Mouse (Mus musculus): ENCODE measurements around the gene Itpr1. TPM values are rescaled to one million over a fixed set of nuclear protein-coding genes. Genes with fewer than 3 reads are reported as not detected.

Itpr1 gene
- total RNA-seq, 4 experiments from 2014 or later: 10.2 to 18.0 (median 13.8) TPM

- DNase-seq (ENCODE audit: low spot score in 2 of 2): no peak
These were observed 26.2 kb downstream of the Itpr1 start for GRCm38 (mm10) chr6:108239056-108239455.

- no peak for DNase-seq (ENCODE audit: low spot score in 2 of 2)
These were observed 27.1 kb downstream of the Itpr1 start for GRCm38 (mm10) chr6:108240004-108240403.

DNA sequence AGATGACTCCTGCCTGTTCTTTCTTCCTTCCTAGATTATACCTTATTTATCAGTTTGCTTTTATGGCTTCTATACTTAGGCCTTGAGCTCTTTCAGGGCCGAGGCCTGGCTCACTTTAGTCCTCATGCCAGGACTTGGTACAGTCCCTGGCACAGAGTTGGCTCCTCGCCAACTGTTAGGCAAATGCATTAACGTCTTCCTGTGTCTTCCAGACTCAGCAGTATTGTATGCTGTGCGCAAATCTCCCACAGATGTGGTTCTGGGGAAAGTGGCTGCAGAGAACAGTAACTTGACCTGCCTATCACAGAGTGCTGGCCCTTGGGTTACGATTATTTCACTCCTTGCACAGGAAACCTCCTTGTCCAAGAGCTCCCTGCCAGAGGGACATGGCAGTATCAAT, 27.9 kb downstream of the Itpr1 start:
- no peak for DNase-seq (ENCODE audit: low spot score in 2 of 2)

DNA sequence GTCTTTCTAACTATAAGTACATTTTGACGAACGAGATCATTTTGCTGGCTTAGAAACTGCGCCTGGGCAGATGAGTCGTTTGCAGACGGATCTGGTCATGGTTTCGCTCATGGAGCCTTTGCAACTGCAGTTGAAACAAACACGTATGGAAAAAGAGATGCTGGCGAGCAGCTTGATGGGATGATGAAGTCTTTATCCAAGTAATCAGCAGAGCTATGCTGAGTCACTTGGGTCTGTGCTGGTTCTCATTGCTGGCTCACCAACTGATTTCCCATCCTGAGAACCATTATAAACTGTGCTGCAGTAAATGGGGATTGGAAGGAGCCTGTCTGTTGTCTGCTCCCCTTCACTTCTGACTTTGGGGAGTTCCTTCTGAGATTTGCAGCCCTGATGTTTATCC, 31.7 kb downstream of the Itpr1 start:
- DNase-seq (ENCODE audit: low spot score in 2 of 2): no peak

DNA sequence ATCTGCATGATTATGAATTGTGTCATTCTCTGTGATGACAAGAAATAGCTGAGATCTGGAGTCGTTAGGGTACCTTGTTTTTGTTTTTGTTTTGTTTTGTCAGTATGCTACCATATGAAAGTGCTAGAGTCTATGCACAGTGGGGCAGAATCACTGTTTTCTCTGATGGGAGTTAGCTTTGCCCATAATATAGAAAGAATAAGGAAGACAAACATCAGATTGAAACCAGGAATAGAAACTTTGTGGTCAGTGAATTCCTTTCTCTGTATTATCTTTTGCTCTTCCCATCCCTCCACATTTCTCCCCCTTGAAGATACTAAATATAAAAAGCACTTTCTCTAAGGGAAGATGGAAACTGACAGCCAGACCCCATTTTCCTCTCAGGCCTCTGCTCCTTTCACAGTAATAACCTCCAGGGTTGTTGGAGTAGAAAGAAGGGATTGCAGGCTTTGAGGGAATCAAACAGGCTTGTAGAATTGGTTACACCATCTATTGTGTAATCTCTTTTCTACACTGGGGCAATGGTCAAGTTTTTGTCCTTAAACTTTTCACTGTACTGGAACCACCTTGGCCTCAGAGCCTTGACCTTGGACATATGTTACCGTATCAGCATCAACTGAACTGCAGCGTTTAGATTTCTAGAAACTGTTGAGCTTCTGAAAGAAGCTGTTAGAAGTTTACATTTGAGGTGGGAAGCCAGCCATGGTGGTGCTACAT, 33.6 kb downstream of the Itpr1 start:
- DNase-seq (ENCODE audit: low spot score in 2 of 2): no peak

DNA sequence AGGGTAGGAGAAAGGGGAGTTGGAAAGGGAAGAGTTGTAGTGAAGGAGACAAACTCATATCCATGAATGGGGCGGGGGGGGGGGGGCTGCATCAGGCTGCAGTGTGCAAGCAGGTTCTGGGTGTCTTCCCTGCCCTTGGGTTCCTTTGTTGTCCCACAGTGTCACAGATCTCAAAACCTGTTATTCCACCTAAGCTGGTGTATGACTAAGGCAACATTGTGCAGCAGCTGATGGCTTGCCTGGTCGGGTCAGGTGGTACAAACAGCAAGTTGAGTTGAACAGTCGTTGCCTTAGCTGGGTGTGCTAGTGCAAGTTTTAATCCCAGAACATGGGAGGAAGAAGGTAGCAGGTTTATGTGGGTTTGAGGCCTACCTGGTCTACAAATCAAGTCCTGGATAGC, 34.3 kb downstream of the Itpr1 start:
- DNase-seq (ENCODE audit: low spot score in 2 of 2): no peak

DNA sequence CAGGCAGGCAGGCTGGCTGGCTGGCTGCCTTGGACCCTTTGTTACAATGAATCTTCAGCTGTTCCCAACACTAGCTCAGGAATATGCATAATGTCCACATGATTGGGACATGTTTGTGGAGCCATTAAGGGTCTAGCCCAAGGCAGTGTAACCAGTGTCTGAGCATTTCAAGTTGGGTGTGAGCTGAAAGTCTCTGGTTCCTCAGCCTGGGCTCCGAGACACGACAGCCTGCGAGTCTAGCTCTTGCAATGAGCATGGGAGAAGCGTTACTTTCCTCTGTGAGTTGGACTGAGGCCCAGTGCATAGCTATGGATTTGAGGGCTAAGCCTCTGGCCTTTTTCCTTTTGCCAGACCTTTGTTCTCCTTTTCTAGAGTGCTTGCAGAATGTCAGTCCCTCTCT, 35.6 kb downstream of the Itpr1 start:
- no peak for DNase-seq (ENCODE audit: low spot score in 2 of 2)

GRCm38 (mm10) chr6:108249031-108249917, 36.4 kb downstream of the Itpr1 start:
- DNase-seq (ENCODE audit: low spot score in 2 of 2): no peak

GRCm38 (mm10) chr6:108249918-108250225, 37.0 kb downstream of the Itpr1 start:
- no peak for DNase-seq (ENCODE audit: low spot score in 2 of 2)

DNA sequence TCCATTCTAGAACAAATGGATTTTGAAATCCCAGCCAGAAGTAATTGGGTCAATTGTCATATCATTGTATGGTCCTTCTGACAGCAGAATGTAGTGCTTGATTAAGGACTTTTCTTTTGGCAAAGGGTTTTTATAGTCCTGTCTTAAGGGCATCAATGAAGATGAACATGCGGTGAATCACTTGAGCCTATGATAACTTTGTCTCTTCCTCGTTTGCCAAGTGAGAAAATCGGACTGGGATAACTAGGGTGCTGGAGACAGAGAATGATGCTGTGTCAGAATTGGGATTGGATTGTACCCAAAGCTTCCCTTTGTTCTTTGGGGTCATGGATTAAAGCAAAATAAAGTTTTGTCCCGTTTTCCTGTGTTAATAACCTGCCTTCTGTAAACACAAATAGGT, 37.5 kb downstream of the Itpr1 start:
- no peak for DNase-seq (ENCODE audit: low spot score in 2 of 2)

GRCm38 (mm10) chr6:108252565-108253360, 39.9 kb downstream of the Itpr1 start:
- no peak for DNase-seq (ENCODE audit: low spot score in 2 of 2)

GRCm38 (mm10) chr6:108254132-108255064, 41.5 kb downstream of the Itpr1 start:
- DNase-seq (ENCODE audit: low spot score in 2 of 2): no peak

DNA sequence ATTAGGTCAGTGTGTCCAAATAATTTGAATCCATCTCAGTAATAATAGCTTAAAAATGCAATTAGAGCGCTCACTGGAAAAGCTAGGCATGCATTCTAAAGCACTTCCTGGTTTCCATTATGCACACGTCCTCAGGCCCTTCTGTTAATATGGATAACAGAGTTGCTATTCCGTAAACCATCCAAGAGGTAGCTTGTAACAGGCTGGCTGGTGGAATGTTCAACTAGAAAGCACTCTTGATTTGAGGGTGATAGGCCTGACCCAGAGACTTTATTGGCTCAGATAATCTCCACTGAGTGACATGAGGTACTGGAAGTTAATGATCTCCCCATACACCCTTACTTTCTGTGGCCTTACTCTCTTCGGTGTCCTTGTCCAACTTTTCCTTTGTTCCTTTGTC, 43.0 kb downstream of the Itpr1 start:
- no peak for DNase-seq (ENCODE audit: low spot score in 2 of 2)

- DNase-seq (ENCODE audit: low spot score in 2 of 2): no peak
These were observed 44.3 kb downstream of the Itpr1 start for GRCm38 (mm10) chr6:108257225-108257624.

- DNase-seq (ENCODE audit: low spot score in 2 of 2): no peak
These were observed 45.7 kb downstream of the Itpr1 start for GRCm38 (mm10) chr6:108258631-108259030.

- no peak for DNase-seq (ENCODE audit: low spot score in 2 of 2)
These were observed 46.8 kb downstream of the Itpr1 start for GRCm38 (mm10) chr6:108259671-108260070.

- DNase-seq (ENCODE audit: low spot score in 2 of 2): no peak
These were observed 48.6 kb downstream of the Itpr1 start for GRCm38 (mm10) chr6:108261506-108261905.

GRCm38 (mm10) chr6:108264164-108264563, 51.3 kb downstream of the Itpr1 start:
- no peak for DNase-seq (ENCODE audit: low spot score in 2 of 2)

DNA sequence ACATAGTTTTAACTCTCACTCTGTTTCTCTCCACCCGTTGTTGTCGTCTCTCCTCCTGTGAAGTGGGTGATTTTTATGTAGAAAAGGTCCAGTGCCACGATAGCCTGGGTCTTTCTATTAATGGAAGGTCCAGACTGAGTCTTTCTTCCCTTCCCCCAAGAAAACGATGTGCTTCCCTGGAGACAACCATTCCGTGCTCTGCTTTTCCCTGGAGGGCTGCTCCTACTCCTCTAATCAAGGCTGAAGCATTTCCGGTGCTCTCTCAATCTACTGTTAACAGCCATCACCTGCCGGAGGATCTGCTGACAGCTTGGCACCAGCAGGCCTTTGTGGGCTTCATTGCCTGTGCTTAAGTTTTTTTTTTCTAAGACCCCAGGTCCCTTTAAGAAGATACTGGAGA, 60.6 kb downstream of the Itpr1 start:
- DNase-seq (ENCODE audit: low spot score in 2 of 2): no peak

DNA sequence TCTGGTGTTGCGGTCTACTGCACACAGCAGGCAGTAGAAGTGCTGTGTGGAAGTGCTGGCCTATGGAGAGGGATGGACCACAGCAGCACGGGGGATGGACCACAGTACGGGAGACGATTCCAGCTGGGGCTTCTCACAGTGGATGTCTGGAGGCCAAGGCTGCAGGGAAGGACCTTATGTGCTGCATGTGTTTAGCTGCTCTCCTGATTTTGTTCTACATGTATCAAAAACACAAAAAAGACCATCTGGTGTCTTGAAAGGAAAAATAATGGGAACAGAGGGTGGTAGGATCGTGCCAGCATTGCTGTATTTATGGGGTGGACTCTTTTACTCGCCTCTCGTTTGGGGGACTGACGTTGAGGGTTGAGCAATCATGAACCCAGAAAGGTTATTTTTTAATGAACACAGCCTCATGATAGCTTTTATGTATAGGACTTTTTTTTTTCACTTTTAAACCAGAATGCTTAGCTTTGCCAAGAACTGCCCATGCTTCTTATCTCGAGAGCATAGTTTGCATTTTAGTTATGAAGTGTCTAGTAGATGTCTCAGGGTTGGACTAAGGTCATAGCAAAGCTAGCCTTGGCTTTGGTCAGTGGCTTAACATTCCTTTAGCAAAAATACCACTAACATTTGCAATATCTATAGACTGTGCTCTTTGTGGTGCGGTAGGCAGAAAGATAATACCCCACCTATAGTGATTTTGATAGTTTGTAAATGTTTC, 61.6 kb downstream of the Itpr1 start:
- no peak for DNase-seq (ENCODE audit: low spot score in 2 of 2)

Measured in gastrocnemius, adult 8-10 months (tissue).